Comparison of ENCODE assay signal across 17 mouse cellular contexts in the genomic region with DNA sequence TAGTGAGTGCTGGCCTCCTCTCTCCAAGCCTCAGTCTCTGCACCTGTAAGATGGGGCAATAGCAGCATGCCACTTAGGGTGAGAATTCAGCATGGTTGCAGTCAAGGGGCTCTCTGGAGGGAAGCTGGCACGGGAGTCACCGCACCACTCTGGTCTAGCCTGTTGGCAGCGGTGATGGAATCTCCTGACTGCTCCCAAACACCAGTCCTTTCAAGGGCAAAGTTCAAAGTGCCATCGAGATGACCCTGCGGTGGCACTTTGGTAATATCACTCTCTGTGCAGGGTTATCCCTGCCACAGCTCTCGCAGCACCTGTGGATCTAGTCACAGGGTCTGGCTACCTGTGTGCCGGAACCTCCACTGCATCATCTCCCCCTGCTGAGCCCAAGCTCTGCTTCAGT. TPM values are rescaled to one million over a fixed set of nuclear protein-coding genes. Genes with fewer than 3 reads are reported as not detected.
DNase-seq lines count a peak whose midpoint lies in the region; ATAC-seq and TF ChIP-seq lines count a peak whose summit lies in the region.
"Had no signal": no experiment of that assay in that cellular context is flagged by ENCODE, and none has a peak within 500 bp of the region (broad histone marks: within the 10 kb centered on the region; RNA-seq: fewer than 3 reads in every experiment).

No protein-coding gene starts in this region.

- H3K27ac ChIP-seq in heart, adult 2 months = peak overlapping the region; percentile 75; the same call in 1 of the 2 replicates
- peak overlapping the region; percentile 96 for H3K27ac ChIP-seq in liver, postnatal 0 days (ENCODE audit: low read depth)
- H3K27ac ChIP-seq: forebrain, embryonic 12.5 days had no signal

- H3K79me2 ChIP-seq in heart, adult 2 months (replicated peaks; ENCODE audit: control insufficient read depth, insufficient read depth, low read length) = no peaks in the 10 kb centered on the region

- 93% methylated on average over 7 of the region's 7 CpGs for whole genome bisulfite sequencing in heart, adult 2 months
- WGBS in liver, postnatal 0 days (ENCODE audit: insufficient replicate concordance) = 85% methylated on average over 7 of the region's 7 CpGs

- no peaks in the 10 kb centered on the region for H3K36me3 ChIP-seq in heart, adult 2 months (ENCODE audit: control insufficient read depth, insufficient read depth, low read length)
- H3K36me3 ChIP-seq in liver, postnatal 0 days (replicated peaks; ENCODE audit: insufficient read depth, low read length) = no peaks in the 10 kb centered on the region
- H3K36me3 ChIP-seq: forebrain, embryonic 12.5 days; heart, embryonic 12.5 days had no signal

- TF ChIP-seq EP300 in heart, adult 2 months (IDR thresholded peaks at IDR 0.05; ENCODE audit: insufficient read depth, low read depth, low read length) = no peak
- no peak for TF ChIP-seq EP300 in liver, postnatal 0 days (IDR thresholded peaks at IDR 0.05; ENCODE audit: low read depth)

- H3K9ac ChIP-seq in heart, adult 2 months (ENCODE audit: low read depth, low read length) = no peak overlapping the region
- peak overlapping the region; percentile 7 for H3K9ac ChIP-seq in liver, postnatal 0 days (replicated peaks)
- H3K9ac ChIP-seq: forebrain, embryonic 12.5 days; heart, embryonic 12.5 days had no signal

- H3K4me3 ChIP-seq in heart, adult 2 months = no peak overlapping the region
- no peak overlapping the region for H3K4me3 ChIP-seq in liver, postnatal 0 days (ENCODE audit: low read depth, low read length)
- H3K4me3 ChIP-seq: forebrain, embryonic 12.5 days; heart, embryonic 12.5 days had no signal

- H3K27me3 ChIP-seq in heart, adult 2 months (ENCODE audit: control insufficient read depth, insufficient read depth, low read length) = no peaks in the 10 kb centered on the region
- H3K27me3 ChIP-seq in liver, postnatal 0 days (ENCODE audit: insufficient read depth, low read length) = no peaks in the 10 kb centered on the region
- H3K27me3 ChIP-seq: heart, embryonic 12.5 days had no signal

- peaks cover 10% of the 10 kb centered on the region for H3K4me1 ChIP-seq in heart, adult 2 months (ENCODE audit: control insufficient read depth, insufficient read depth, low read length)
- peaks cover 24% of the 10 kb centered on the region for H3K4me1 ChIP-seq in liver, postnatal 0 days (ENCODE audit: insufficient read depth)

- no peak overlapping the region for H3K4me2 ChIP-seq in liver, postnatal 0 days (ENCODE audit: low read depth, low read length)
- H3K4me2 ChIP-seq: forebrain, embryonic 12.5 days; heart, embryonic 12.5 days had no signal

- intact Hi-C loops in heart, adult 2 months (cut with DNase I) = no loop called here

- ATAC-seq in liver, postnatal 0 days = peak; percentile 34
- ATAC-seq: hindbrain, embryonic 16.5 days had no signal

- no peak for DNase-seq in heart, adult 2 months
- DNase-seq in heart, adult 18-20 months = no peak
- peak; percentile 74 for DNase-seq in kidney, adult 18-20 months
- peak; percentile 51 for DNase-seq in kidney, postnatal 10 days
- peak; percentile 41 for DNase-seq in liver, postnatal 0 days
- DNase-seq in lung, adult 18-20 months = no peak
- no peak for DNase-seq in right cerebral cortex, postnatal 10 days (ENCODE audit: low spot score in 2 of 2)
- DNase-seq in cerebellum, postnatal 4 days (ENCODE audit: low spot score in 2 of 2) = no peak
- DNase-seq: adrenal gland, postnatal 14 days; cerebellum, adult 9-11 months; embryo, embryonic 11 days; gastrocnemius, postnatal 36 days; right cerebral cortex, adult 18-20 months had no signal

- no peak for TF ChIP-seq CTCF in heart, adult 2 months (IDR thresholded peaks at IDR 0.05)
- TF ChIP-seq CTCF in liver, postnatal 0 days (IDR thresholded peaks at IDR 0.05; ENCODE audit: low read depth) = no peak

- H3K9me3 ChIP-seq in liver, postnatal 0 days (ENCODE audit: low read length) = no peaks in the 10 kb centered on the region
- H3K9me3 ChIP-seq: forebrain, embryonic 12.5 days had no signal

- no peak for TF ChIP-seq POLR2A in heart, adult 2 months (IDR thresholded peaks at IDR 0.05; ENCODE audit: insufficient read depth, low read depth, low read length)

RNA-seq across cellular contexts. Expression of a gene that starts 54.3 kb away (rescaled TPM):
- total RNA-seq in heart, adult 2 months (2021) = not detected
- polyA plus RNA-seq in heart, adult 2 months (2012; rRNA removed) = not detected in 2 replicates
- total RNA-seq in heart, adult 18-20 months (2021) = not detected
- polyA plus RNA-seq in liver, postnatal 0 days (2015; fragmentation: Nextera tagmentation; extraction: Ambion mirVana) = not detected in 2 replicates
- total RNA-seq: gastrocnemius, postnatal 36 days; heart, postnatal 36 days had no signal
- polyA plus RNA-seq: heart, embryonic 12.5 days had no signal

Comparison
In these comparisons a context has a peak if more than half of its experiments do, and no peak if none do; other contexts are left out.
1. DNase-seq: peak in kidney, adult 18-20 months (single experiment), kidney, postnatal 10 days (single experiment) and liver, postnatal 0 days (single experiment); none in heart, adult 2 months (0 of 2), heart, adult 18-20 months (0 of 2), lung, adult 18-20 months (0 of 2), right cerebral cortex, postnatal 10 days (0 of 2) and cerebellum, postnatal 4 days (0 of 2).